ENCODE assay signal across 8 mouse cellular contexts in the genomic region with DNA sequence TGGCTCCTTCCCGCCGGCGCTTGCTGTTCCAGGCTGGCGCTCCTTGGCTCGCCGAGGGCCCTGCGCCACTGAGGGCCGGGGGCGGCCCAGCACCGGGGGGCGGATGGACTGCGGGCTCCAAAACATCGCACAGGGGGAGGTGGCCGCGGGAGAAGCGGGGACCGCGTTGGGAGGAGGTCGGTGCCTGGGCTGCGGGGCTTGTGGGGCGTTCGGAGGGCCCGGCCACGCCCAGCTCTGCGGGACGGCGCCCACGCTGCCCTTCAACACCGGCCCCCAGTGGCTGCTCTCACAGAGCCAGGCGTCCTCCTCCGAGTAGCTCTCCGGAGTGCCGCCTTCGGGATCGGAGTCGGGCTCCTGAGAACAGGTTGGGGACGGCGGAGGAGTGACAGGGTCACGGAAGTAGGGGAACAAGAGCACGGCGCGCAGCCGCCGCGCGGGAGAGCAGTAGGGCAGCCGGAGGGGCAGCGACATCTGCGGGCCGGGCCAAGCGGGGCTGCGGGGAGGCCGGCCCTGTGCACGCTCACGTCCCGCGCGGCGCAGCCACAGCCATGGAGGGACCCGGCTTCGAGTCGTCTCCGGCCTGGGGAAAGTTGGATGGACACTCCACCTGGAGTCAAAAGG. TPM values are rescaled to one million over a fixed set of nuclear protein-coding genes. Genes with fewer than 3 reads are reported as not detected.
DNase-seq lines count a peak whose midpoint lies in the region; ATAC-seq and TF ChIP-seq lines count a peak whose summit lies in the region.

No protein-coding gene starts in this region.

- 0 out of 2 replicates have a peak, but pooled peaks cover 3% of the 10 kb centered on the region for H3K36me3 ChIP-seq in heart, postnatal 0 days (replicated peaks; ENCODE audit: control insufficient read depth, insufficient read depth, low read length)
- H3K36me3 ChIP-seq in limb, embryonic 11.5 days (ENCODE audit: control insufficient read depth, insufficient read depth, low read length): no peaks in the 10 kb centered on the region
- H3K36me3 ChIP-seq in midbrain, embryonic 13.5 days: no peaks in the 10 kb centered on the region; the same call in 1 of the 2 replicates

- H3K27me3 ChIP-seq in heart, postnatal 0 days (ENCODE audit: control insufficient read depth, insufficient read depth, low read length): no peaks in the 10 kb centered on the region
- no peaks in the 10 kb centered on the region for H3K27me3 ChIP-seq in limb, embryonic 11.5 days (ENCODE audit: control insufficient read depth, insufficient read depth, low read length)
- H3K27me3 ChIP-seq in midbrain, embryonic 13.5 days: no peaks in the 10 kb centered on the region

- ATAC-seq in cerebellum, adult (ENCODE audit: insufficient number of reproducible peaks, low FRiP score, low TSS enrichment): peak; percentile 57
- ATAC-seq in activated CD4-positive, CD25-positive, alpha-beta regulatory T cell, adult 4 months: peak; percentile 6
- ATAC-seq in erythroblast, adult 5-6 weeks (replicated peaks; ENCODE audit: low FRiP score, poor library complexity, severe bottlenecking): peak; percentile 56
- ATAC-seq in heart, postnatal 0 days (ENCODE audit: insufficient read depth, low read depth): peak; percentile 66
- peak; percentile 78 for ATAC-seq in limb, embryonic 11.5 days (ENCODE audit: insufficient number of reproducible peaks, low FRiP score, low TSS enrichment, low read depth)
- ATAC-seq in midbrain, embryonic 13.5 days: peak; percentile 83

- H3K9me3 ChIP-seq in heart, postnatal 0 days (replicated peaks; ENCODE audit: control insufficient read depth, low read length): no peaks in the 10 kb centered on the region
- H3K9me3 ChIP-seq in limb, embryonic 11.5 days (ENCODE audit: control insufficient read depth, low read length): no peaks in the 10 kb centered on the region
- H3K9me3 ChIP-seq in midbrain, embryonic 13.5 days: no peaks in the 10 kb centered on the region

- peak overlapping the region; percentile 93 for H3K9ac ChIP-seq in heart, postnatal 0 days (replicated peaks; ENCODE audit: low read depth, low read length)
- H3K9ac ChIP-seq in limb, embryonic 11.5 days (ENCODE audit: low read length): peak overlapping the region; percentile 89
- peak overlapping the region; percentile 80 for H3K9ac ChIP-seq in midbrain, embryonic 13.5 days (replicated peaks)

- WGBS in heart, postnatal 0 days: under 1% methylated on average over 59 of the region's 63 CpGs
- WGBS in limb, embryonic 11.5 days: under 1% methylated on average over 63 of the region's 63 CpGs
- WGBS in midbrain, embryonic 13.5 days: under 1% methylated on average over 63 of the region's 63 CpGs

- peak overlapping the region; percentile 94 for H3K4me2 ChIP-seq in heart, postnatal 0 days (ENCODE audit: low read depth, low read length)
- peak overlapping the region; percentile 83 for H3K4me2 ChIP-seq in limb, embryonic 11.5 days (ENCODE audit: low read depth, severe bottlenecking)
- peak overlapping the region; percentile 68 for H3K4me2 ChIP-seq in midbrain, embryonic 13.5 days (replicated peaks)

- peak overlapping the region; percentile 99 for H3K27ac ChIP-seq in heart, postnatal 0 days (ENCODE audit: low read depth)
- peak overlapping the region; percentile 89 for H3K27ac ChIP-seq in limb, embryonic 11.5 days (replicated peaks; ENCODE audit: low read depth, low read length)
- peak overlapping the region; percentile 94 for H3K27ac ChIP-seq in midbrain, embryonic 13.5 days

- TF ChIP-seq CTCF in heart, postnatal 0 days (IDR thresholded peaks at IDR 0.05; ENCODE audit: low read depth): peak; percentile 21; the same call in 1 of the 2 replicates

- peak overlapping the region; percentile 70 for H3K4me3 ChIP-seq in heart, postnatal 0 days (ENCODE audit: low read depth, low read length)
- H3K4me3 ChIP-seq in limb, embryonic 11.5 days (ENCODE audit: low read depth, low read length): peak overlapping the region; percentile 75
- H3K4me3 ChIP-seq in midbrain, embryonic 13.5 days (replicated peaks): peak overlapping the region; percentile 62

- TF ChIP-seq EP300 in heart, postnatal 0 days (IDR thresholded peaks at IDR 0.05; ENCODE audit: low read depth): no peak

- DNase-seq in cerebellum, adult 9-11 months: no peak
- peak; percentile 53 for DNase-seq in heart, postnatal 0 days (ENCODE audit: low spot score)
- DNase-seq in limb, embryonic 11.5 days (ENCODE audit: low spot score): no peak
- DNase-seq in spleen, postnatal 10 days (ENCODE audit: low spot score in 2 of 2): peak; percentile 77 to 78

- no peaks in the 10 kb centered on the region for H3K4me1 ChIP-seq in heart, postnatal 0 days (ENCODE audit: control insufficient read depth, insufficient read depth)
- H3K4me1 ChIP-seq in limb, embryonic 11.5 days (ENCODE audit: control insufficient read depth, insufficient read depth, low read length): no peaks in the 10 kb centered on the region; the same call in 1 of the 2 replicates
- peaks cover 36% of the 10 kb centered on the region for H3K4me1 ChIP-seq in midbrain, embryonic 13.5 days (replicated peaks)

RNA-seq across cellular contexts. Expression of a gene that starts 0.6 kb away (rescaled TPM):
- polyA plus RNA-seq in activated CD4-positive, CD25-positive, alpha-beta regulatory T cell, adult 4 months (2017; shearing (Covaris generic)): 1 to 10 TPM in 1 of 2 experiments, under 1 TPM in 1; 0.90 to 2.0 TPM
- total RNA-seq in erythroblast, adult 5-6 weeks (2015; ENCODE audit: low replicate concordance): not detected in 2 replicates
- total RNA-seq in erythroblast, adult 5-6 weeks (2017; ENCODE audit: low replicate concordance): 0.51 TPM in 1 of 2 replicates, not detected in the other
- total RNA-seq in heart, postnatal 0 days (2014; rRNA removed; ENCODE audit: low replicate concordance): not detected in 2 replicates
- polyA plus RNA-seq in heart, postnatal 0 days (2015; fragmentation: Nextera tagmentation; extraction: Ambion mirVana): 2.2 and 3.0 TPM in 2 replicates
- polyA plus RNA-seq in limb, embryonic 11.5 days (2014; fragmentation: Nextera tagmentation; extraction: Ambion mirVana): 0.52 and 0.54 TPM in 2 replicates
- polyA plus RNA-seq in midbrain, embryonic 13.5 days (2015; fragmentation: Nextera tagmentation; extraction: Ambion mirVana): 0.94 and 1.6 TPM in 2 replicates

RNA-seq across cellular contexts. Expression of a gene that starts 20.4 kb away (rescaled TPM):
- 10 to 100 TPM; 17.2 to 18.2 TPM for polyA plus RNA-seq in activated CD4-positive, CD25-positive, alpha-beta regulatory T cell, adult 4 months (2017; shearing (Covaris generic))
- 1.9 and 3.8 TPM in 2 replicates for total RNA-seq in erythroblast, adult 5-6 weeks (2015; ENCODE audit: low replicate concordance)
- total RNA-seq in erythroblast, adult 5-6 weeks (2017; ENCODE audit: low replicate concordance): 1.0 and 1.4 TPM in 2 replicates
- 13.4 and 31.1 TPM in 2 replicates for total RNA-seq in heart, postnatal 0 days (2014; rRNA removed; ENCODE audit: low replicate concordance)
- 7.7 and 8.6 TPM in 2 replicates for polyA plus RNA-seq in heart, postnatal 0 days (2015; fragmentation: Nextera tagmentation; extraction: Ambion mirVana)
- 4.6 and 4.8 TPM in 2 replicates for polyA plus RNA-seq in limb, embryonic 11.5 days (2014; fragmentation: Nextera tagmentation; extraction: Ambion mirVana)
- 5.7 and 6.1 TPM in 2 replicates for polyA plus RNA-seq in midbrain, embryonic 13.5 days (2015; fragmentation: Nextera tagmentation; extraction: Ambion mirVana)

Comparison
In these comparisons a context has a peak if more than half of its experiments do, and no peak if none do; other contexts are left out.
1. ATAC-seq: peak in every context shown above with its lines; median percentile 83 in midbrain, embryonic 13.5 days; 78 in limb, embryonic 11.5 days; 66 in heart, postnatal 0 days; 57 in cerebellum, adult; 56 in erythroblast, adult 5-6 weeks; 6 in activated CD4-positive, CD25-positive, alpha-beta regulatory T cell, adult 4 months.
2. DNase-seq: peak in heart, postnatal 0 days (single experiment) and spleen, postnatal 10 days (2 of 2); none in cerebellum, adult 9-11 months (single experiment) and limb, embryonic 11.5 days (single experiment).
3. Peak in every context shown above with its lines, with median percentiles within 50 percentile points of each other: H3K27ac ChIP-seq, H3K4me2 ChIP-seq, H3K4me3 ChIP-seq and H3K9ac ChIP-seq.